Mouse (Mus musculus): Measurements from ENCODE around the gene Strip2.

The Strip2 gene

DNA sequence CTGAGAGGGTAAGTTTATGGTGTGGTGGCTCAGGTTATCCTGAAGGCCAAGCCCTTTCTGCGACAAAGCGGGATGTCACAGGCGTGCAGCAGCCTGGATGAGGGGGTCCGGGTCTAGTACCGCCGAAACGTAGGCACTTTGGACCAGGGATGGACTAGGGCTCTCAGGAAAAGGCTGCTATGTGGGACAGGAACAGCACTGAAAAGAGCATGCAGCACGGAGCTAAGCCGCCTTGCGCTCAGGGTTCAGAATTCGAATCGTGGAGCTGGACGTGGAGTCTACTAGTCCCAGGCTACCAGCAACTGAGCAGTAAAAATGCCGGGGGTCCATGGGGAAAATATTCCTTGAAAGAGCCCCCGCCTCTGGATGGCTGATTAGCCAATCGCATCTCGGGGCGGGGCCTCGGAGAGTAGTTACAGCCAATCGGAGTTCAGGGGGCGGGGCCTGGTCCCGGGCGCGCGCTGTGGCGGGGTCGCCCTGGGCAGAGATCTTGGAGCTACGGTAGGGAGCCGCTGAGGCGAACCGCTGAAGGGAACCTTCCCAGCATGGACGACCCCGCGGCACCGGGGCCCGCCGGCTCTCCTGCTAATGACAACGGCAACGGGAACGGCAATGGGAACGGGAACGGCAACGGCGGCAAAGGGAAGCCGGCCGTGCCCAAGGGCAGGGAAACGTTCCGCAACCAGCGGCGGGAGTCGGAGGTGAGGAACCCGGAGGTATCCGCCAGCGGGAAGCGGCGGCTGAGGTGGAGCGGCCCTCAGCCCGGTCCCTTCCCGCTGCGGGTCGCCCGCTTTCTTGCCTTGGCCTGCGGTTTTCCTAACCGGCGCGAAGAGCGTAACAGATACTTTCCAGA, at the start of gene Strip2:
TSS of gene Strip2 (plus strand) at position 483 of the 853 bp plus-strand sequence.
- under 1% methylated on average over 67 of the region's 67 CpGs for WGBS

- 89% methylated on average over 2 of the region's 2 CpGs for WGBS
Observed at GRCm38 (mm10) chr6:29868341-29868895, 48.4 kb upstream of the Strip2 start.

GRCm38 (mm10) chr6:29873654-29874053, 43.2 kb upstream of the Strip2 start:
- WGBS: 88% methylated on average over 2 of the region's 2 CpGs

DNA sequence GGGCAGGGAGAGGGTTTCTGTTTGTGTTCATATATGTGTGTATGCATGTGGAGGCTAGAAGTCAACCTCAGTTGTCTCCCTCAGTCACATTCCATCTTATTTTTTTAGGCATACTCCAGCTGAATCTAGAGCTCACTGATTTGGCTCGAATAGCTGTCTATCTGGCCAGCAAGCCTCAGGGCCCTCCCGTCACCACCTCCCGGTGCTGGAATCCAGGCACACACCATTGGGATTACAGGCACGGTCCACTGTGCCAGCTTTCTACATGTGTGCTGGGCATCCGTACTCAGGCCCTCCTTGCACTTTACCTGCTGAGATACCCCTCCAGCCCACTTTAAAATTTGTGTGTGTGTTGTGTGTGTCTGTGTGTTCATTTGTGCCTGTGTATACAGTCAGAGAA, 41.2 kb upstream of the Strip2 start:
- 81% methylated on average over 5 of the region's 5 CpGs for WGBS

- 91% methylated on average over 4 of the region's 4 CpGs for WGBS
Observed at GRCm38 (mm10) chr6:29876782-29877181, 40.0 kb upstream of the Strip2 start.

DNA sequence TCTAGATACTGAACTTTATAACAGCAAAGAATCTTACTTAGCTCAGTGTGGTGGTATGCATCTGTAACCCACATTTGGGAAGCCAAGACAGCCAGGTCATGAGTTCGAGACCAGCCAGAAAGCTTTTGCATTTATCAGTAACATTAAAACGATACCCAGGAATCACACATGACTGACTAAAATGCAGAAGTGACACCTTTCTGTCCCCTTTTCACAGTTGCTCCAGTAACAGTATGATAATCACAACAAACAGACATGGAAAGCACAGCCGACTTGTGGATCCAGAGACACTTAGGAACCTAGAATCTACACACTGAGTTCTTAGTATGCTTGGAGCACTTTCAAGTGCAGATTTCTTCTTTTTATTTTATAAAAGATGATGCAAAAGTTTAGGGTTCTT, 36.0 kb upstream of the Strip2 start:
- WGBS: 87% methylated on average over 3 of the region's 3 CpGs

DNA sequence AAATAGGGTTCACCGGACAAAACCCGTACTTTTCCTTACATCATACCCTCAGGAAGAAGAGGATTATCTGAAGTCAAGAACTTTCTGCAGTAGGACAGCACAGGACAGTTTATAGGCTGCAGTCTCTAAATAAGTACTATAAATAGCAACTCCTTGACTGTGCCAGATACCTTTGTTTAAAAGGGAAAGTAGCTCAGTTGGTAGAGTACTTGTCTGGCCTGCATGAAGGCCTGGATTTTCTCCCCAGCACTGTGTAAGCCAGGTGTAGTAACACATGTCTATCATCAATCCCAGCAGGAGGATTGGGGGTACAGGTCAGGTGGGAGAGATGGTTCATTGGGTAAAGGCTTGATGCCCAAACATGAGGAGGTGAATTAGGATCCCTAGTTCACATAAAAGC, 34.9 kb upstream of the Strip2 start:
- 77% methylated on average over 2 of the region's 2 CpGs for WGBS

DNA sequence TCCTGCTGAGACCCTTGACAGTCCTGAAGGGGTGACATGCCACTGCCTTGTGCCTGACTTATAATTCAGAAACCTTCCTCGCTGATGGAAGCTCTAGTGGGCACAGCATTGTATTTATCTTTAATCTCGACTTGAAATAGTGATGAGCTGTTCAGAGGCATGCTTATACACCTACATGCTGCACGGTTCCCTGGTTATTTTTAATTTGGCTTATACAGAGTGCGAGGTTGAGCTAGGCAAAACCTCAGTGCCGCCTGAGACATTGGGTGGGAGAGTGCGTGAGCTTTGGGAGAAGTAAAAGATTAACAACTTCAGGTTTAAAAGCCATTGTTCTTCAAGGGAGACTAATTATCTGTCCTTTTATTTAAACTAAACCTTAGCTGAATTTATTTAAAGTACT, 33.9 kb upstream of the Strip2 start:
- 43% methylated on average over 6 of the region's 6 CpGs for WGBS

DNA sequence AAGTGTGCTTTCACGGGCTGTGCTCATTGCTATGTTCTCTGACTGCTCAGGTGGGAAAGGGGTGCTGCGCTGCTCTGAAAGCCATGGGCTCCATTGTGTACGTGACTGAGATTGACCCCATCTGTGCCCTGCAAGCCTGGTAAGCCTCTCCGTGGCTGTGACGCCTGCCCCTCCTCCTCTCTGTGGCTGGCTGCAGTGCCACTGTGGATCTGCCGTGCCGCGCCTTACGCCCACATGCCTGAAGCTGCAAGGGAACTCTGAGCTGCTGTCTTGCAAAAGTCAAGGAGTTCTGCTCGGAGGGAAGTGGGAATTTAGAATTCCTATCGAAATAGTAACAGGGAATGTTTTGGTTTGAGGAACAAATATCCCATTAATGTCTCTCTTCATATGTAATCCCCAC, 25.7 kb upstream of the Strip2 start:
- WGBS: 57% methylated on average over 11 of the region's 11 CpGs

DNA sequence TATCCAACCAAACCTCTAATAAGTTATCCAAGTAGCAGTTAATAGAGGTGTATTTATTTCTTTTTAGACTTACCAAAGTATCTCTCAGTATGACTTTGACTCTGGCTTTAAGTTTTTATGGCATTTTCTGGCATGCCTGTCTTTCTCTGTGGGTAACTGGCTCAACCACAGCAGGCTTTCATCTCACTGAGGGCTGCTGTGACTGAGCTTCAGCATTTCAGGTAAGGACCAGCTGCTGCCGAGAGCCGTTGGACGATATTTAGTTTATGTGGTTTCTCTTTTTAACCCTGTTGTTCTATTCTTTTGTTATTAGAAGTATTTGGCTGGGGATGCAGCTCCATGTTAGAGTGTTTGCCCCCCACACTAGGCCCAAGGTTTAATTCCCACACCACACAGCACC, 19.8 kb upstream of the Strip2 start:
- WGBS: 94% methylated on average over 3 of the region's 3 CpGs

DNA sequence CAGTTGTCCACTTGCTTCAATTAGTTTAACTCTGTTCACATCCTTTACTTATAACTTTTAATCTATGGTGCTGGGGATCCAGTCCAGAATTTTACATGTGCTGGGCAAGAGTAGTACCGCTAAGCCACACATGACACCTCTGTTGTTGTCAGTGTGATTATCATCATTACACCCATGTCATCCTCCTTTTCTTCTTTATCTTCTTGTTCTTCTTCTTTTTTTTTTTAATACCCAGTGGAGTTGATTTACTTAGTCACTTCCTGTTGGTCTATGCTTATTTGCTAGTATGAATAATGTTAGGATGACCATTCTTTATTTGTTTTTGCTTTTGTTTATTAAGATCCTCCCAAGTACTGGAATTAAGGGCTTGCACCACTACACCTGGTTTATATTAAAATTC, 15.4 kb upstream of the Strip2 start:
- 98% methylated on average over 1 of the region's 1 CpGs for WGBS

DNA sequence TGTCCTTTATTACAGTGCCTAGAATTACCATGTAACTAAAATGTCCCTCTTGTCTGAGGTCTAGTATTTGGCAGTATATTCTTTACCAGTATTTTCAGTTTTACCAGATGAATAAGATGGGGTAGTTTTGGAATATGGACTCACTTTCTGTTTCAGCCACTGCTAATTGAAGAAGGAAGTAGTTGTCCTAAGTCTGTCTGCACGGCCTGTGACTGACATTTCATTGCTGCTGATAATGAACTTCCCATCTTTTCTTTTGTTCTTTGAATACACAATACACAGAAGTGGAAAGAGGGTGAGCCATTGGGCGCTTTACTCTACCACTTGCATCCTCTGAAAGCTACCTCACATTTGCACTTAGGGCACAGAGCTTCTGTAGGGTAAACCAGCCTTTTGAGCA, 14.6 kb upstream of the Strip2 start:
- 80% methylated on average over 2 of the region's 2 CpGs for WGBS

- WGBS: 87% methylated on average over 3 of the region's 3 CpGs
Observed at GRCm38 (mm10) chr6:29903343-29903914, 13.4 kb upstream of the Strip2 start.

- WGBS: 80% methylated on average over 3 of the region's 3 CpGs
Observed at GRCm38 (mm10) chr6:29904281-29904680, 12.5 kb upstream of the Strip2 start.

DNA sequence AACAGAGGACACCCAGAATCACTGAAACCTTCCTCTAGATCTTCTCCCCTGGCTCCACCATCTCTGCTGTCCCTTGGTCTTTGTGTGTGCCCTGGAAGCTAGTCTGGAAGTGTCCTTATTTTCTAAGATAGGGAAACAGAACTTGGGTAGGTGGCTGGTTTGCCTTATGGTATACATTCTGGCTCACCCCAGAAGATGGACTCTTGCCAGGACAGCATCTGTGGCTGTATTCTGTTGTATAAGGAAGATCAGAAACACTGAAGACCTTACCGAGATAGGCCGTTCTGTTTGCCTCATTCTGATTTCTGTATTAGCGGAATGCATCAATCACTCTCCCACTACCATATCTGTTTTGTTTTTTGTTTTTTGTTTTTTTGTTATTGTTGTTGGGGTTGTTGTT, 6.2 kb upstream of the Strip2 start:
- whole genome bisulfite sequencing: 73% methylated on average over 3 of the region's 3 CpGs

GRCm38 (mm10) chr6:29913673-29914072, 3.1 kb upstream of the Strip2 start:
- 30% methylated on average over 1 of the region's 1 CpGs for WGBS

GRCm38 (mm10) chr6:29915836-29916235, 976 bp upstream of the Strip2 start:
- 52% methylated on average over 9 of the region's 9 CpGs for WGBS

- WGBS: 2% methylated on average over 21 of the region's 21 CpGs
Observed at GRCm38 (mm10) chr6:29917383-29917720, 540 bp downstream of the Strip2 start.

DNA sequence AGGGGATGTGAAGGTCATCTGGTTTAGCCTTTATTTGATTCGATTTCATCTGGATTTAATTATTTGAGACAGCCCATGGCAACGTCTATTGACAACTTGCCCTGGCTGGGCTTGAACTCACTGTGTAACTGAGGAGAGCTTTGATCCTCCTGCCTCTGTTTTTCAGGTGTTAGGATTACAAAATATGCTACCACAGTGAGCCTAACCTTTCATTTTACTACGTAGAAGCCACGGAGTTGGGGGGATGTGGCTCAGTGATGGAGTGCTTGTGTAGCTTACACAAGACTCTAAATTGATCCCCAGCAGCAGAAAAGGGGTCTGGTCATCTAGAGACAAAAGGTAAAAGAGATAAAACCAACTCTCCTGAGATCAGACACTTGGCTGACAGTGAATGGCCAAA, 1.1 kb downstream of the Strip2 start:
- WGBS: 48% methylated on average over 4 of the region's 4 CpGs

DNA sequence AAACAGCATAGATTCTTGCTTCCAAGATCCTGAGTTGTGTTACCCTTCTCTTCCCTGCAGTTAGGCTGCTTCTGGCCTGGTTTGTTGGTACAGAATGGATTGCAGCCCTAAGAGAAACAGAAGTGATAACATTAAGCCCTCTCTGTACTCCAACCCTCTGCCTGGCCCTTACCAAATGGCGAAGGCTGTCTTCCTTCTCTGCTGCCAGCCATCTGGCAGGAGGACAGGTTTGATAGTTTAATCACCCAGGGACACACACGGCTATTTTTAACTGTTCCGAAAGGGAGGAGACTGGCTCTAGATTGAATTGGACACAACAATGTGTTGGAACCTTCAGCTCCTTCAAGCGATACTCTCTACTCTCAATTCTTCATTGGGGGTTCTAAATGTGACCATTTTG, 6.7 kb downstream of the Strip2 start:
- 70% methylated on average over 4 of the region's 4 CpGs for WGBS

DNA sequence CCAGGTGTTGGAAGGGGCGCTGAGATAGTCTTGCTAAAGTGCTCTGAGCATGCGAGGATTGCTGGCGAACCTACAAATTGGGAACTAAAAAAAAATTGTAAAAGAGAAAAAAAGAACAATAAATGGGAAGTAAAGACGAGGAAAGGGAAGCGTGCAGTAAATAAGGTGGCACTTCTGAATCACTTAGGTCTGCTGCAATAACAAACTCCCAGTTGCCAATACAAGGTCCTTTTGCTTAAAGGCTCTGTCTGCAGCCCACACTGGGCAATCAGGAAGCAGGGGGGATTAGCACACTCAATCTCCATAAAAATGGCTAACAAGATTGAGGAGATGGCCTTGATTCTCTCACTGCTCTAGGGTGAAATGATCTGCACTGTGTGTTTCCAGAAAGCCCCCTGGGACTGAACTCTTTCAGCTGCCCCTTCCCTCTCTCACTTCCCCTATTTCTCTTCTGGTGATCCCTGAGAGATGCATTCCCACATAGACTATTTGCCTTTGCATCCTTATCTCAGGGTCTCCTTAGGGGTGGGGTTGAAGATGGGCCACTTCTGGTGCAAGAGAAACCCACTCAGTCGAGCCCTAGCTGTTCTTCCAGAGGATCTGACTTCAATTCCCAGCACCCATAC, 8.9 kb downstream of the Strip2 start:
- 85% methylated on average over 6 of the region's 6 CpGs for WGBS

GRCm38 (mm10) chr6:29930665-29931064, 13.9 kb downstream of the Strip2 start:
- WGBS: 51% methylated on average over 6 of the region's 6 CpGs

DNA sequence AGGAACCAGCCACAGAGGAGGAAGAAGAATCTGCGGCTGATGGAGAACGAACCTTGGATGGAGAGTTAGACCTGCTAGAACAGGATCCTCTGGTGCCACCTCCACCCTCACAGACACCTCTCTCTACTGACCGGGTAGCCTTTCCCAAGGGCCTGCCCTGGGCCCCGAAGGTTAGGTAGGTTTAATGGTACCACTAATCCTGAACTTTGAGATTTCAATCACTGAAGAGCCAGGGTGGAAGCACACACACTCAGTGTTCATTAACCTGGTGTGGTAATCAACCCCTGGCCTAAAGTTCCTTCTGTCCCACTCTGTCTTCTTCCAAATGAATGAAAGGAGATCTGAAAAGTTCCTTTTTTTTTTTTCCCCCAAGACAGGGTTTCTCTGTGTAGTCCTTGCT, 14.4 kb downstream of the Strip2 start:
- 84% methylated on average over 4 of the region's 4 CpGs for WGBS

All from cerebral cortex, adult 2 months (tissue).